Mouse (Mus musculus) C2C12 (cell line): Measurements from ENCODE around the gene Nrf1.

Source experiments
- CTCF ChIP-seq: IDR thresholded peaks from one replicate; pipeline ENCODE4 v1.5.1; 2011; ENCODE audit not compliant: control insufficient read depth, insufficient read depth, insufficient read length
- FOSL1 ChIP-seq: IDR thresholded peaks from one replicate; pipeline ENCODE4 v1.8.0; 2011; ENCODE audit warnings: mild to moderate bottlenecking, low read length; ENCODE audit not compliant: poor library complexity, insufficient read depth, severe bottlenecking
- MAX ChIP-seq: IDR thresholded peaks from one replicate; pipeline ENCODE4 v1.6.1; 2011; ENCODE audit warnings: mild to moderate bottlenecking, control low read depth
- MYOG ChIP-seq: IDR thresholded peaks from one replicate; pipeline ENCODE4 v1.6.1; 2011; ENCODE audit not compliant: control insufficient read depth, insufficient read length; ENCODE audit errors: extremely low read depth
- USF1 ChIP-seq: IDR thresholded peaks from one replicate; pipeline ENCODE4 v1.6.1; 2011; ENCODE audit warnings: low read depth, mild to moderate bottlenecking, control low read depth, moderate library complexity

GRCm38 (mm10) chr6:30091221-30091620 is 43.4 kb downstream of the Nrf1 start:
- TF ChIP-seq CTCF (no peak), USF1 (no peak), MAX (no peak), MYOG (no peak), FOSL1 (no peak)
